Mouse (Mus musculus): Measurements from ENCODE around the gene Larp4. TPM values are rescaled to one million over a fixed set of nuclear protein-coding genes. Genes with fewer than 3 reads are reported as not detected.

Larp4 gene
- polyA plus RNA-seq, 1 experiment = 23.8 TPM

GRCm38 (mm10) chr15:100050940-100051339 lies 81.1 kb downstream of the Larp4 start:
- 42% methylated on average over 7 of the region's 7 CpGs for WGBS
- DNase-seq (ENCODE audit: low read depth, low spot score) = no peak

- WGBS = 86% methylated on average over 3 of the region's 3 CpGs
- DNase-seq (ENCODE audit: low read depth, low spot score) = no peak
Measured at GRCm38 (mm10) chr15:100052726-100053125, 82.9 kb downstream of the Larp4 start.

GRCm38 (mm10) chr15:100056397-100056908 lies 86.6 kb downstream of the Larp4 start:
- DNase-seq (ENCODE audit: low read depth, low spot score) = no peak
- 81% methylated on average over 7 of the region's 7 CpGs for WGBS

DNA sequence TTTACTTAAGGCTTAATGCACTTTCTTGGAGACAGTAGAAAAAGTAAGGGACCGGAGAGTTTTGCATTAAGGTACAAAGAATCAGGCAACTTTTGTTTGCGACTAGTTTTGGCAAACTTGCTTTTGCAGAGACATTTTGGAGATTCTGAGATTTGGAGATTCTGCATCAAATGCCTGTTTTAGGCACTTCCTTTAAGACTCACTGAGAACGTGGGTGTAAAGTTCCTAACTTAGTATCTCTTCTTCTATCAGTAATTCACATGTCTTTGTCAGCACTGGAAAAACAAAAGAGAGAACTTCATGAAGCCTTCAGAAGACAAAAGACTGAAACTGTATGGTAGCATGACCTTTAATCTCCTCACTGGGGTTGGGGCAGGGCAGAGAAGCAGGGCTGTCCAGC lies 87.8 kb downstream of the Larp4 start:
- 88% methylated on average over 3 of the region's 3 CpGs for WGBS
- no peak for DNase-seq (ENCODE audit: low read depth, low spot score)

DNA sequence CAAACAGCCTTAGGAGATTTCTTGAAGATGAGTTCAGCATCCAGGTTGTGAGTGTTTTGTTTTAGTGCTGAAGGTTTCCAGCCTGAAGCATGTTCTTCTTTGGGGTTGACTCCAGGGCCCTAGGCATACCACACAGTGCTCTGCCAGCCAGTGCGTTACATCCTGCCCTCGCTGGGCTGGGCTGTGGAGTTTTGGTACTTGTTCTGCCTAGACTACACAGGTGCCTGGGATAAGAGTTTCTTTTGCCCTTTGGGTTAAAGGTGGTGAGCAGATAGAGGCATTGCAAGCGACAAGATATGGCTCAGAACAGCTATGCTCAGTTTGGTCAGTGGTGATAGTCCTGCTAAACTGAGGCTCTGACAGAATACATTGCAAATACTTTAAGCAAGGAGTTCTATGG lies 88.3 kb downstream of the Larp4 start:
- WGBS = 84% methylated on average over 3 of the region's 3 CpGs
- no peak for DNase-seq (ENCODE audit: low read depth, low spot score)

- no peak for DNase-seq (ENCODE audit: low read depth, low spot score)
- 69% methylated on average over 11 of the region's 11 CpGs for WGBS
Measured at GRCm38 (mm10) chr15:100058912-100059311, 89.0 kb downstream of the Larp4 start.

- 60% methylated on average over 7 of the region's 7 CpGs for whole genome bisulfite sequencing
- DNase-seq (ENCODE audit: low read depth, low spot score) = no peak
Measured at GRCm38 (mm10) chr15:100059626-100060311, 89.9 kb downstream of the Larp4 start.

DNA sequence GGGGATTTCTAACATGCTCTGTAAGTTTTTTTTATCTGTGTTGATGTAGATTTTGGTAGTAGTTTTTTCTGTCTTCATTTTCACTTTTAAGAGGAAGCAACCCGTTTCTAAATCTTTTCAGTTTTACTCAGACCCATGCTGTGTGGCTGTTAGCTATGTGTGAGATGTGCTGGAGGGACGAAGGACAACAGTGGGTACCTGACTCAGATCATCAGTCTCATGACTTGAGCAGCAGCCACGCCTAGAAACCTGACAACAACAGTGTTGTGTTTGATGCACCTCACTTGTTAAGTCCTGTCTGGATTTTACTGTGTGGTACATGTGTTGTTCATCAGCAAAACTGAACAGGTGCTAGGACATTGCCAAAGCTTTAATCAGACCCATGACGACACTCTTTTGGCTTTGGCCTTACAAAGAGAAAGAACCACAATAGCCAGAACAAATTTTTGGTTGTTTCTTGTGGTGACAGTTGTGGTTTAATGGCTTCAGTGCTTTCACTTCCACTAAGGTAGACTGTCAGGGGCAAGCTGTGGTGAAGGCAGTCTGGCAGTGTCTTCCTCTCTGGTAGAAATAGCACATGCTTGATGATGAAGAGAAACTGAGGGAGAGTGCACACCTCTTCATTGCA lies 90.8 kb downstream of the Larp4 start:
- 65% methylated on average over 4 of the region's 4 CpGs for WGBS
- no peak for DNase-seq (ENCODE audit: low read depth, low spot score)

DNA sequence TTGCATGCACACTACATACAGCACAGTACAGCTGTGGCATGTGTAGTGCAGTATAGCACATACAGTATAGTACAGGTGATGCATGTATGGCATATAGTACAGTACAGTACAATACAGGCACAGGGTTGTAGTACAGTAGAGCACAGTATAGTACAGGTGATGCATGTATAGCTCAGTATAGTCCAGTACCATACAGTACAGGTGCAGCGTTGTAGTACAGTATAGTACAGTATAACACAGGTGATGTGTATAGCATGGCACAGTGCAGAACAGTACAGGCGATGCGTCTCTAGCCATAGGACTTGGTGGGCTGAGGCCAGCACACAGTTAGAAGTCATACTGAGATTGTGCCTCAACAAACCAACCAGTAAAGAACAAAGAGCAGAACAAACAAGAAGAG lies 91.5 kb downstream of the Larp4 start:
- 93% methylated on average over 3 of the region's 3 CpGs for WGBS
- DNase-seq (ENCODE audit: low read depth, low spot score) = no peak

GRCm38 (mm10) chr15:100063229-100063773 lies 93.4 kb downstream of the Larp4 start:
- WGBS = 43% methylated on average over 13 of the region's 13 CpGs
- DNase-seq (ENCODE audit: low read depth, low spot score) = no peak

Other genes starting within 250 kb of the Larp4 start
- 246 and 278 TPM in 2 replicates for gene Cox14, start 244.4 kb upstream of the Larp4 start, polyA plus RNA-seq (2012; rRNA removed)
- 13.9 and 15.6 TPM in 2 replicates for gene Cers5, start 197.2 kb upstream of the Larp4 start, polyA plus RNA-seq (2012; rRNA removed)
- 42.8 and 81.9 TPM in 2 replicates for gene Lima1, start 94.6 kb upstream of the Larp4 start, polyA plus RNA-seq (2012; rRNA removed)
- 0.01 TPM in 1 of 2 replicates, not detected in the other for gene Fam186a, start 3.0 kb upstream of the Larp4 start, polyA plus RNA-seq (2012; rRNA removed)
- gene Dip2b, start 68.6 kb downstream of the Larp4 start, polyA plus RNA-seq (2012; rRNA removed) = 5.8 and 9.4 TPM in 2 replicates

Measured in large intestine, adult 2 months (tissue).